Mouse (Mus musculus) bone marrow, adult 2 months (tissue): ENCODE measurements at regions not wholly inside any gene's neighbourhood (a gene's known extent, or its start where the extent isn't known, plus 50 kb on each side); places are given as distances from the start of the nearest gene placed in this dataset.

Experiments
- H3K27ac ChIP-seq: fragments of 200-500 bp; 2 replicates; pipeline ENCODE4 v1.5.1; 2012; ENCODE audit warnings: low read depth, mild to moderate bottlenecking, control low read depth, inconsistent platforms, low read length; ENCODE audit not compliant: control insufficient read depth, poor library complexity, insufficient read depth
- H3K4me1 ChIP-seq: fragments of 200-500 bp; 2 replicates; pipeline ENCODE4 v1.6.1; 2011; ENCODE audit warnings: low read length; ENCODE audit not compliant: control insufficient read depth, insufficient read depth
- H3K4me3 ChIP-seq: fragments of 200-500 bp; replicated peaks from 2 replicates; pipeline ENCODE3; 2011; ENCODE audit warnings: mild to moderate bottlenecking, low read depth, low read length, control low read depth; ENCODE audit not compliant: control insufficient read depth
- CTCF ChIP-seq: fragments of 200-500 bp; IDR thresholded peaks from 2 replicates; pipeline ENCODE4 v1.5.1; 2011; ENCODE audit warnings: low read length, control low read depth; ENCODE audit not compliant: control insufficient read depth, insufficient read depth
- POLR2A ChIP-seq: fragments of 200-500 bp; IDR thresholded peaks from 2 replicates; pipeline ENCODE4 v1.6.1; 2011; ENCODE audit warnings: low read depth, mild to moderate bottlenecking, control low read depth, low read length, borderline replicate concordance; ENCODE audit not compliant: control insufficient read depth
- WGBS: fragments of 180-500 bp; shearing (Covaris S2); methylation state at CpG from one replicate; pipeline ENCODE4 v1.1.7; 2018; 5-methylcytosine and 5-hydroxymethylcytosine counted together

GRCm38 (mm10) chr10:111689587-111689986 lies 183.5 kb downstream of the Phlda1 start:
- no peaks in the 10 kb centered on the region for H3K4me1 ChIP-seq
- no peak overlapping the region for H3K27ac ChIP-seq
- WGBS, result 83% methylated on average over 10 of the region's 10 CpGs
- H3K4me3 ChIP-seq, result no peak overlapping the region
- TF ChIP-seq CTCF (no peak), POLR2A (no peak)

- no peak overlapping the region for H3K27ac ChIP-seq
- no peak for TF ChIP-seq CTCF
- TF ChIP-seq POLR2A, result no peak
- no peak overlapping the region for H3K4me3 ChIP-seq
Measured at GRCm38 (mm10) chr10:111693762-111694161, 187.7 kb downstream of the Phlda1 start.

GRCm38 (mm10) chr10:111694227-111695200 lies 188.4 kb downstream of the Phlda1 start:
- H3K4me3 ChIP-seq, result no peak overlapping the region
- TF ChIP-seq CTCF, result no peak
- TF ChIP-seq POLR2A, result no peak
- WGBS, result 82% methylated on average over 6 of the region's 6 CpGs

More at GRCm38 (mm10) chr10:111693762-111694161, 187.7 kb downstream of the Phlda1 start:
- no peaks in the 10 kb centered on the region for H3K4me1 ChIP-seq

GRCm38 (mm10) chr10:111695918-111696760 lies 190.1 kb downstream of the Phlda1 start:
- Histone ChIP-seq H3K27ac (no peak overlapping the region), H3K4me1 (no peaks in the 10 kb centered on the region), H3K4me3 (no peak overlapping the region)
- WGBS, result 72% methylated on average over 4 of the region's 4 CpGs
- TF ChIP-seq POLR2A (no peak), CTCF (no peak)

More at GRCm38 (mm10) chr10:111694227-111695200, 188.4 kb downstream of the Phlda1 start:
- H3K27ac ChIP-seq, result no peak overlapping the region
- H3K4me1 ChIP-seq, result no peaks in the 10 kb centered on the region

GRCm38 (mm10) chr10:111696987-111697386 lies 190.9 kb downstream of the Phlda1 start:
- no peak for TF ChIP-seq CTCF
- no peak for TF ChIP-seq POLR2A
- Histone ChIP-seq H3K4me1 (no peaks in the 10 kb centered on the region), H3K27ac (no peak overlapping the region), H3K4me3 (no peak overlapping the region)
- 33% methylated on average over 2 of the region's 2 CpGs for WGBS

GRCm38 (mm10) chr10:111699557-111700508 lies 193.7 kb downstream of the Phlda1 start:
- Histone ChIP-seq H3K4me3 (no peak overlapping the region), H3K4me1 (no peaks in the 10 kb centered on the region), H3K27ac (no peak overlapping the region)
- TF ChIP-seq CTCF (no peak), POLR2A (no peak)
- WGBS, result 82% methylated on average over 16 of the region's 16 CpGs

GRCm38 (mm10) chr10:111700570-111700969 lies 194.5 kb downstream of the Phlda1 start:
- Histone ChIP-seq H3K4me1 (no peaks in the 10 kb centered on the region), H3K27ac (no peak overlapping the region), H3K4me3 (no peak overlapping the region)
- 79% methylated on average over 3 of the region's 3 CpGs for WGBS
- TF ChIP-seq POLR2A (no peak), CTCF (no peak)
